In the genomic region with DNA sequence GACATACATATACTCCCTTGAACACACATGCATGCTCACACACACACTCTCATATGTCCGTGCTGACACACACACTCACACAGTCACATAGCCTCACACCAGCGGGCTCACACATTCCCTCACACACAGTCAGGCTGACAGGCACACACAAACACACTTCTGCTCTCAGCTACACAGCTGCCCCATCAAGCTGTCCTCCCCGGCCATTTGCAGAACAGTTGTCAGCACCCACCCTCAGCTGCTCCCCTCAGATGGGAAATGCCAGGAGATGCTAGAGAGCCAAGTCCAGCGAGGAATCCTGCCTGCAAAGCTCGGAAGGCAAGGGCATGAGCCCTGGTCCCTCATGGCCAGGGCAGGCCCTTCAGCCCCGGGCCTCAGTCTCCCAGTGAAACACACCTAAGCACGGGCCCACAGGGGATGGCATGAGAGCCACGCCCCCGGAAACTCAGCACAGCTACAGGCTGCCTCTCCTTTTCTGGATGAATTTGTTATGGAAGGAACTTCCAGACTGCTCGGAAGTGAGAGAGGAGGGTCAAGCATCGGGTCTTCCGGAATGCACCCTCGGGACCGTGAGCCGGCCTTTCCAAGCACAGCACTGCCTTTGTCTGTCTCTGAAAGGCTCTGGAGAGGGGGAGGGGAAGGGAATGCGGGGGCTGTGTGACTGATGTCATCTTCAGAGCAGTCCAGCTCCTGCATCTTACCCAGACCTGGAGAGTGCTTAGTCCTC, we compare ENCODE assay signal across 7 mouse cellular contexts.
DNase-seq lines count a peak whose midpoint lies in the region; ATAC-seq lines count a peak whose summit lies in the region.

No protein-coding gene starts in this region.

- DNase-seq in adrenal gland, postnatal 36 days, result peak; percentile 50 to 72
- peak; percentile 69 to 79 for DNase-seq in heart, postnatal 14 days
- peak; percentile 75 to 83 for DNase-seq in kidney, postnatal 25 days
- peak; percentile 91 for DNase-seq in midbrain, embryonic 11.5 days (ENCODE audit: low spot score, missing footprints)
- no peak for DNase-seq in urinary bladder, postnatal 36 days (ENCODE audit: low spot score in 2 of 2)
- DNase-seq in urinary bladder, postnatal 4 days (ENCODE audit: low spot score in 2 of 2), result no peak

- no peak overlapping the region for H3K4me3 ChIP-seq in forebrain, embryonic 13.5 days
- no peak overlapping the region for H3K4me3 ChIP-seq in midbrain, embryonic 11.5 days (ENCODE audit: low read depth, low read length)

- no peaks in the 10 kb centered on the region for H3K27me3 ChIP-seq in forebrain, embryonic 13.5 days
- H3K27me3 ChIP-seq in midbrain, embryonic 11.5 days (ENCODE audit: control insufficient read depth, insufficient read depth, low read length), result no peaks in the 10 kb centered on the region

- WGBS in forebrain, embryonic 13.5 days, result 29% methylated on average over 16 of the region's 16 CpGs
- 29% methylated on average over 16 of the region's 16 CpGs for WGBS in midbrain, embryonic 11.5 days

- peaks cover 26% of the 10 kb centered on the region for H3K4me1 ChIP-seq in forebrain, embryonic 13.5 days
- peaks cover 15% of the 10 kb centered on the region for H3K4me1 ChIP-seq in midbrain, embryonic 11.5 days (ENCODE audit: control insufficient read depth, insufficient read depth, low read length)

- H3K9me3 ChIP-seq in forebrain, embryonic 13.5 days (replicated peaks), result no peaks in the 10 kb centered on the region
- H3K9me3 ChIP-seq in midbrain, embryonic 11.5 days (ENCODE audit: control insufficient read depth, low read length), result no peaks in the 10 kb centered on the region

- peak overlapping the region; percentile 36 for H3K9ac ChIP-seq in forebrain, embryonic 13.5 days
- peak overlapping the region; percentile 50 for H3K9ac ChIP-seq in midbrain, embryonic 11.5 days (ENCODE audit: low read length)

- H3K27ac ChIP-seq in forebrain, embryonic 13.5 days, result peak overlapping the region; percentile 48; the same call in 1 of the 2 replicates
- peak overlapping the region; percentile 50 for H3K27ac ChIP-seq in midbrain, embryonic 11.5 days (ENCODE audit: low read depth, low read length)

- H3K36me3 ChIP-seq in forebrain, embryonic 13.5 days (ENCODE audit: poor library complexity, severe bottlenecking), result no peaks in the 10 kb centered on the region
- H3K36me3 ChIP-seq in midbrain, embryonic 11.5 days (ENCODE audit: control insufficient read depth, insufficient read depth, low read length), result no peaks in the 10 kb centered on the region

- peak overlapping the region; percentile 25 for H3K4me2 ChIP-seq in forebrain, embryonic 13.5 days
- H3K4me2 ChIP-seq in midbrain, embryonic 11.5 days, result peak overlapping the region; percentile 6; the same call in 1 of the 2 replicates

- ATAC-seq in forebrain, embryonic 13.5 days, result peak; percentile 69
- ATAC-seq in midbrain, embryonic 11.5 days (ENCODE audit: low FRiP score), result peak; percentile 83

- intact Hi-C loops in heart, postnatal 14 days (cut with DNase I), result no loop called here

Comparison
In these comparisons a context has a peak if more than half of its experiments do, and no peak if none do; other contexts are left out.
1. DNase-seq: peak in adrenal gland, postnatal 36 days (2 of 2), heart, postnatal 14 days (2 of 2), kidney, postnatal 25 days (2 of 2) and midbrain, embryonic 11.5 days (single experiment); none in urinary bladder, postnatal 36 days (0 of 2) and urinary bladder, postnatal 4 days (0 of 2).